Mouse (Mus musculus) kidney, embryonic 16.5 days (tissue): ENCODE results near the gene Pde4d. TPM values are rescaled to one million over a fixed set of nuclear protein-coding genes. Genes with fewer than 3 reads are reported as not detected.

ENCODE experiments used
- ATAC-seq: fragments of 200-750 bp; cut with Nextera tagmentation; 2 replicates; pipeline ENCODE4 v1.8.0; 2017; ENCODE audit warnings: moderate TSS enrichment; ENCODE audit not compliant: low FRiP score, low TSS enrichment
- H3K27ac ChIP-seq: fragments of 300-500 bp; sonication (generic); 2 replicates; pipeline ENCODE4 v1.5.1; 2014; ENCODE audit warnings: low read length
- H3K27me3 ChIP-seq: fragments of 300-500 bp; sonication (generic); 2 replicates; pipeline ENCODE4 v1.6.1; 2014; ENCODE audit warnings: low read length, control low read depth, mixed read lengths; ENCODE audit not compliant: insufficient read depth
- H3K36me3 ChIP-seq: fragments of 300-500 bp; sonication (generic); 2 replicates; pipeline ENCODE4 v1.6.1; 2014; ENCODE audit warnings: low read length, control low read depth, mixed read lengths; ENCODE audit not compliant: insufficient read depth
- H3K4me1 ChIP-seq: fragments of 300-500 bp; sonication (generic); 2 replicates; pipeline ENCODE4 v1.6.1; 2014; ENCODE audit warnings: low read length, control low read depth, mixed read lengths; ENCODE audit not compliant: insufficient read depth
- H3K4me2 ChIP-seq: fragments of 300-500 bp; sonication (generic); replicated peaks from 2 replicates; pipeline ENCODE4 v1.6.1; 2014; ENCODE audit warnings: low read depth, low read length
- H3K4me3 ChIP-seq: fragments of 300-500 bp; sonication (generic); 2 replicates; pipeline ENCODE4 v1.5.1; 2014; ENCODE audit warnings: mild to moderate bottlenecking, low read length
- H3K9ac ChIP-seq: fragments of 300-500 bp; sonication (generic); replicated peaks from 2 replicates; pipeline ENCODE4 v1.6.1; 2014; ENCODE audit warnings: low read length
- H3K9me3 ChIP-seq: fragments of 300-500 bp; sonication (generic); 2 replicates; pipeline ENCODE4 v1.6.1; 2016; ENCODE audit warnings: low read length, control low read depth
- WGBS: fragments of 180-500 bp; shearing (Covaris S2); extraction: QIAGEN DNeasy Blood & Tissue Kit; methylation state at CpG from one replicate; pipeline ENCODE4 v1.1.7; 2014; 5-methylcytosine and 5-hydroxymethylcytosine counted together
- polyA plus RNA-seq: library from polyadenylated mRNA; unstranded; fragments of >200 nt; fragmentation: Nextera tagmentation; extraction: Ambion mirVana; gene quantifications from 2 replicates; pipeline ENCODE4 v1.2.1, GENCODE M21; 2015

Gene Pde4d
- polyA plus RNA-seq, 1 experiment from 2014 or later: 11.1 TPM

DNA sequence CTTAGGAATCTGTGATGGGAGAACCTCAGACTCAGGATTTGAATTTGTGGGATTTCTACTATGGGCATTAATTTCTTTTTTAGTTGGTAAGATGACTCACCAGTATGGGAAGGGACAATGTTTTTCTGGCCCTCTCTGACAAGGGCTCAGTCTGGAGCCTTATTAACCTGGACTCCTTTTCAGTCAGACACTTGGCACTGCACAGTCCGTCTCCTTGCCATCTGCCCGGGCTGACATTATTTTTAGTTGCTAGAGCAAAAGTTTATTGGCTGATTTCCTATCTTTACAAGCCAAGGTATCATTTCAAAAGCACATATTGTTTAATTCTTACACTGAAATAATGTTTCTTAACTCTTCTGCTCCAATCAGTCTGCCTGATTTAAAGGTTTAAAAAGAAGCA lies 1258.6 kb downstream of the Pde4d start:
- Histone ChIP-seq H3K27me3 (no peaks in the 10 kb centered on the region), H3K9me3 (no peaks in the 10 kb centered on the region), H3K9ac (no peak overlapping the region), H3K4me2 (no peak overlapping the region), H3K27ac (no peak overlapping the region), H3K36me3 (no peaks in the 10 kb centered on the region), H3K4me3 (no peak overlapping the region), H3K4me1 (peaks cover 7% of the 10 kb centered on the region; the same call in 1 of the 2 replicates)
- 60% methylated on average over 2 of the region's 2 CpGs for WGBS
- no peak for ATAC-seq

DNA sequence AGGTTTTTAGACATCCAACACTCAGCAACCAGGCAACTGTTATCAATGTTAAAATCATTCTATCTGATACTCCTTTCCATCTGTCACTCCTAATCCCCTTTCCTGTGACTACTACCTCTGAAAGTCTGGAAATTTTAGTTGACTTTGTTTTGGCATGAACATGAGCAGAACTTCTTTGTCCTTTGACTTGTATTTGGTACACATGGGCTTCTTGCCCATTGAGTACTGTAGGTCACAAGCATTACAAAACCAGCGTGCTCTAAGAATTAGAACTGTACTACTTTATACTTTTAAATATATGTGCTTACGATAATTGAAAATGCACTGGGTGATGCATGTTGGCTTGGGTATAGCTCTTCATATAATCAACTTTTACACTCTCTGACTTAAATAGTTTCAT lies 1264.8 kb downstream of the Pde4d start:
- Histone ChIP-seq H3K4me1 (peaks cover 4% of the 10 kb centered on the region; the same call in 1 of the 2 replicates), H3K9me3 (no peaks in the 10 kb centered on the region), H3K9ac (no peak overlapping the region), H3K36me3 (no peaks in the 10 kb centered on the region), H3K27ac (no peak overlapping the region), H3K4me3 (no peak overlapping the region), H3K27me3 (no peaks in the 10 kb centered on the region), H3K4me2 (no peak overlapping the region)
- ATAC-seq: no peak
- WGBS: 87% methylated on average over 2 of the region's 2 CpGs

DNA sequence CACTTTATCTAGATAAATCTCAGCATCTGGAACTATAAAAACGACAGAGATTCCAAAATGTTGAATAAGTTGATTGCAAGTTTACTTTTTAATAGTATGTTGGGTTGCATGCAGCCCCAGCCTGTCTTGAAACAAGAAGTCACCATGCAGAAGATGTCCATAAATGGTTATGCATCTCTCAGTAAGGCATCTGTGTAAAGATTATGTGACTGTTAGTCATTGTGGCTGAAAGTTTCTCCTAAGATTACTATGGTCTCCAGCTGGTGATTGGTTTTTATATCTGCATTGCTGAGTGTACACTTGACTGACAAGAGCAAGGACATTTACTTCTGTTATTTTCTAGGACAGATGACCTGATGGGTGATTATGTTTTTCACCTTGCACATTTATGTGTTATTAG lies 1265.6 kb downstream of the Pde4d start:
- Histone ChIP-seq H3K27ac (no peak overlapping the region), H3K27me3 (no peaks in the 10 kb centered on the region), H3K9ac (no peak overlapping the region), H3K4me2 (no peak overlapping the region), H3K36me3 (no peaks in the 10 kb centered on the region), H3K4me1 (peaks cover 4% of the 10 kb centered on the region; the same call in 1 of the 2 replicates), H3K4me3 (no peak overlapping the region), H3K9me3 (no peaks in the 10 kb centered on the region)
- 41% methylated on average over 1 of the region's 1 CpGs for WGBS
- ATAC-seq: no peak

DNA sequence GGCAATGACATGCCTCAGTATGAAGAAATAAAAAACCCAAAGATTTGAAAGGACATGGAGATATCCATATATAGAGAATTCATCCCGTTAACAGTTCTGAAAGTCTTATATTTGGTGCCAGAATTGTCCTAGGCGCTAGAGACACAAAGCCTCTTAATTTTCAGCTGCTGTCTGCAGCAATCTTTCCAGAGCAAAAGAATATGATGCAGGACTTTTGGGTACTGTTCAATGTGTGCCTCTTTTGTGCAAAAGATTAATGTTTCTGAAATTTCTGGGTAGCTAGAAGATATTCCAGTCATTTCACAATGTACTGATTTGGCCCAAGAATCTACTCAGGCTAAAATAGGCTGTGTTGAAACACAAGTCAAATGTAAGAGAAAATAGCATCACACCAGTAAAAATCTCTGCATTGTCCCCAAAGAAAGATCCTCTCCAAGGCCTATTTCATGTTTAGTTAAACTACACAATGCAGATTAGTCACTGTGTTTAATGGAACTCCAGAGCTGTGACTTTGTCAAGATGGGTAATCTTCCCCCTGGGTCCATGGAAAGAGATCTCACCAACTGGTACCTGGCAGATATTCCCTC lies 1270.5 kb downstream of the Pde4d start:
- H3K9ac ChIP-seq: no peak overlapping the region
- no peak overlapping the region for H3K4me3 ChIP-seq
- no peaks in the 10 kb centered on the region for H3K27me3 ChIP-seq
- no peak for ATAC-seq
- no peak overlapping the region for H3K4me2 ChIP-seq
- peaks cover 4% of the 10 kb centered on the region; the same call in 1 of the 2 replicates for H3K4me1 ChIP-seq
- H3K36me3 ChIP-seq: no peaks in the 10 kb centered on the region
- 91% methylated on average over 2 of the region's 2 CpGs for WGBS
- no peak overlapping the region for H3K27ac ChIP-seq
- no peaks in the 10 kb centered on the region for H3K9me3 ChIP-seq

DNA sequence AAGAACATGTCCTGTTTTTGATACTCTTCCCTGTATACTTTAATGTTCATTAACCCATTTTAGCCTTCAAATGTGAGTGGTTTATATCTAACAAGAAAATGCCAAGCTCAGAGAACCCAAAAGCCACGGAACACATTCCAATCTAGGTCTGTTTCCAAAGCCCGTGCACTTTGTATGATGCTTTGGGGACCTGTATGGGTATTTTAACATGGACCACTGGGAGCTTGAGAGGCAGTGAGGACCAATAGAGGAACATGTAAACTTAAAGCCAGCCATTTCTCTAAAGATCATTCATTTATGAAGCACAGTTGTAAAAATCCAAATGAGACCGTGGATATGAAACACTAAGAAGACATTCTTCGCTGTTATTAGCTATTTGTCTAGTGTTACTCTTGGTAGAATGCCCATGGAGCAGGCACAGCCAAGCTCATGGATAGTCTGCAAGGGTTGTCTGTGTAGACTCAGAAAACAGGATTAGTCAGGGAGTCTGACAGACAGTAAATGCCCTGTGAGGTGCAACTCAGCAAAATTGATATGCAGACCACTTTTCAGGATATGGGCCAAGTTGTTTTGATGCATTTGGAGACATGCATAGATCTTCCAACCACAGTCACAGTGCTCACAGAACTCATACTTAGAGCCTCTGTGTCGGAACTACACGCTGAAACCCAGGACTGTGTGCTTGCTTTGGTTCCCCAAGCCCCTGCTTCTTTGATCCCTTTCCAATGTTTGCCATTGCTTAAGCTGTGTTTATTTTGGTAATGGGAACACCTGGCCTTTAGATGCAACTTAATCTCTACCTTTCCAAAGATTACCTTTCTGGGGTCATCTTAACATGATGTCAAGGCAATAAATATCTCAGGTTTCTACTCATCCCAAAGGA lies 1272.7 kb downstream of the Pde4d start:
- Histone ChIP-seq H3K9ac (no peak overlapping the region), H3K27ac (no peak overlapping the region), H3K4me1 (no peaks in the 10 kb centered on the region), H3K9me3 (no peaks in the 10 kb centered on the region), H3K4me2 (no peak overlapping the region), H3K36me3 (no peaks in the 10 kb centered on the region), H3K27me3 (no peaks in the 10 kb centered on the region), H3K4me3 (no peak overlapping the region)
- no peak for ATAC-seq
- WGBS: 74% methylated on average over 6 of the region's 6 CpGs

DNA sequence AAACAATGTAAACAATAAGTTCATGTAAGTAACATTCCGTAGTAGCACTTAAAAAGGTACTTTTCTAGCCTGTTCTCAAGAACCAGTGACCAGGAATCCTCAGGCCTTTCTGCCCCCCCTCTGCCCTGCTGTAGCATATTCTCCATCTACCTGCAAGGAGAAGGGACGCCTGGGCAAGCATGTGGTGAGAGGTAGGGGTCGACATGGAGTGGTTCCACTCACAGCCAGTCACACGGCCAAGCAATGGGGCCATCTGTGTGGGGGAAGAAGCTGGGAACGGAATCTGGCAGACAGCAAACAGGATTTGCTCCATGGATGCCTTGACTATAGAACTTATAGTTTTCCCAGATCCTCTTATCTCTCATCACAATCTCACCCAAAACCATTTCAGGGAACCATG lies 1277.6 kb downstream of the Pde4d start:
- 78% methylated on average over 5 of the region's 5 CpGs for WGBS
- Histone ChIP-seq H3K9me3 (no peaks in the 10 kb centered on the region), H3K4me2 (no peak overlapping the region), H3K36me3 (no peaks in the 10 kb centered on the region), H3K4me1 (no peaks in the 10 kb centered on the region), H3K27ac (no peak overlapping the region), H3K4me3 (no peak overlapping the region), H3K9ac (no peak overlapping the region), H3K27me3 (no peaks in the 10 kb centered on the region)
- no peak for ATAC-seq

DNA sequence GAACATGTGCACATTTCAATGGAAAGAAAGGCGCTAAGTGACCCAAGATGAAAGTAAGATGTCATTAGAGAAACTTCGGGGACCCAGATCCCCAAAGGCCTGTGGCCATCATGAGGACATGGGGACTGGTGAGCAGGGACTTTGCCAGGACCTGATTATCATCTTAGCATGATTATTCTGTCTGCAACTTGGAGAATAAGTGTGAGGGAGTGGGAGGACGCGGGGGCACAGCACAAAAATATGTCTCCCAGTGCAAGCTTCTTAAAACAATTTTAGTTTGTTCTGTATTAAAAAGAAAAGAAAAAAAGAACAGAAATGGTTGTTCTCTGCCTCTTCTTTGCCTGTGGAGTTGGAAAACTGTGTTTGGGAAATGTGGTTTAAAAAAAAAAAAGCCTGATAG lies 1279.9 kb downstream of the Pde4d start:
- no peaks in the 10 kb centered on the region for H3K4me1 ChIP-seq
- WGBS: 83% methylated on average over 4 of the region's 4 CpGs
- H3K27me3 ChIP-seq: no peaks in the 10 kb centered on the region
- ATAC-seq: no peak
- H3K4me3 ChIP-seq: no peak overlapping the region
- H3K9ac ChIP-seq: no peak overlapping the region
- H3K27ac ChIP-seq: no peak overlapping the region
- no peaks in the 10 kb centered on the region for H3K36me3 ChIP-seq
- H3K4me2 ChIP-seq: no peak overlapping the region
- H3K9me3 ChIP-seq: no peaks in the 10 kb centered on the region

DNA sequence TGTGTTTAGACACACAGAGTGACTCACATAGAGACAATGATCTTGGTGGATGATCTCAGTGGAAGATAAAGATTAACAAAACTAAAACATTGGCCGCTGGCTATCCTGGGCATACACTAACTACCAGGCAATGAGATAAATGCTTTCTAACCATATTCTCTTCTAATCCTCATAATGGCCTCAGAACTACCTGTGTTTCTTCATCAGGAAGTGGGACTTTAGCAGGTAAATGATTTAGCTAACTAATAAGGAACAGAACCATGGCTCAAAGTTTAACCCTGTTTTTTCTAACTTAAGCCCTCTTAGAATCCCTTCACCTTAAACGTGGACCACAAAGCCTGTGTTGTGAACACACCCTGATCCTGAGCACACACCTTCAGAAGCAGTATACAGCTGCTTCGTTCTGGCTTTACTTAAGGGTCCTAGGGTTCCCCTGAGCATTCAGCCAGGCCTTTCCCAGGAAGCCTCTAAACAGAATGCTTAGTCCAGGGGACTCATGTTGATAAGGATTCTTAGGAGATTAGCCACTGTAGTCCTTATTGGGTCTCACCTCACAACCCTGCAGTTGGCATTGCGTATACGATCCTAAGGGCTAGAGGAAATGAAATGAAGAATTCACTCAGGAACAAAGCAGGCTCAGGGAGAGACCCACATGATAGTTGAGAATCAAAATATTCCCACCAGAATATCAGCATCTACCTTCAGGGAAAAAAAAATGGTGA lies 1283.1 kb downstream of the Pde4d start:
- no peak for ATAC-seq
- H3K4me1 ChIP-seq: no peaks in the 10 kb centered on the region
- H3K4me3 ChIP-seq: no peak overlapping the region
- WGBS: 77% methylated on average over 5 of the region's 5 CpGs
- H3K36me3 ChIP-seq: no peaks in the 10 kb centered on the region
- H3K27me3 ChIP-seq: no peaks in the 10 kb centered on the region
- no peak overlapping the region for H3K4me2 ChIP-seq
- no peaks in the 10 kb centered on the region for H3K9me3 ChIP-seq
- no peak overlapping the region for H3K9ac ChIP-seq
- H3K27ac ChIP-seq: no peak overlapping the region

DNA sequence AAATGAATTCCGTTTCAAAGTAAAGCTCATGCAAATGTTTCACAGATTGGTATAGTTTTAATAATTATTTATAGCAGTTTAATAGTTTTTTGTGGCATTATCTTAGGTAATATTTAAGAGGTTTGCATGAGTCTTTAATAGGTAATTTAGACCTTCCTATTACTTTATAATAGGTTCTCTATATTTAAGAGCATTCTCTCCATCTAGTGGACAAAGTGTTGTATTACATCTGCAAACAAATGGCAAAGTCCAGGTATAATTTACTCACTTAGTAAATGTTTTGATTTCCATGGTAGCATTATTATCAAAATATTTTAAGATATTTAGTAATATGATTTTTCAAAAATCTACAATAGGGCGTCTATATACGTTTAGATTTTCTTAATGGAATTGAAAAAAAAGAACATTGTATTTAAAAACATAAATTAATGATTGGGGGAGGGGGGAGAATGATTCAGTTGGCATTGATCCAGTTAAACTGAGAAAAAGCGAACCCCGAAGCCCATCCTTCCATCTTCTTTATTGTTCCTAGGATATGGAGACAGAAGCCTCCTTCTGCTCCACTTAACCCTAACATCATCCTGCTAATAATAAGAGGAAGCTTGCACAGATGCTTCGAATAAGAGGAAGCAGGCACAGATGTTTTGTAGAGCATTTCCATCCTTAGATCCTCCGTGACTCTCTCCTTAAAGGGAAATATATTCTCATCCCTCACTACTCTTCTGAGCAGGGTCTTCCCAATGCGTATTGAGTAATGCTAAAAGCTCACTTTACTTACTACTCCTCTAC lies 1286.7 kb downstream of the Pde4d start:
- H3K4me1 ChIP-seq: no peaks in the 10 kb centered on the region
- ATAC-seq: no peak
- H3K27me3 ChIP-seq: no peaks in the 10 kb centered on the region
- H3K9me3 ChIP-seq: no peaks in the 10 kb centered on the region
- H3K36me3 ChIP-seq: no peaks in the 10 kb centered on the region
- H3K9ac ChIP-seq: no peak overlapping the region
- H3K27ac ChIP-seq: no peak overlapping the region
- 38% methylated on average over 8 of the region's 8 CpGs for WGBS
- no peak overlapping the region for H3K4me3 ChIP-seq
- no peak overlapping the region for H3K4me2 ChIP-seq
